Mouse (Mus musculus): ENCODE measurements around the gene Ccdc60.
"Not testable (repeated sequence)": the region's sequence is repeated elsewhere in the genome, so short reads cannot be mapped to it uniquely, and the experiment has no call there.

Gene Ccdc60

DNA sequence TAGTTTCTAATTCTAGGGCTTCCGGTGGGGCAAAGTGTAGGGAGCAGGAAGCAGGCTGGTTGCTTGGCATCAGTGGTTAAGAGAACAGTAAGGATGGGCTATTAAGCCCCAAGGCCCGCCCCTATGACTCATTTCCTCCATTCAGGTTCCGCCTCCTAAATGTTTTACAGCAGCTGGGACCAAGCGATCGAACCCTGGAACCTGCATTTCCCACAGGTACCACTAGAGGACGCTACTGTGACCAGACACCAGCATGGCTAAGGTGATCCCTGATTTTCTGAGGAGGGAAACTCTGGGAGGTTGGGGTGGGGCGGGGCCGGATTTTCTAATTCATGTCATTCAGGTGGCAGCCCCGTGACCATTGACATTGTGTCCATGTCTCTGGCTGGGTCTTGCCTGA, 96.1 kb downstream of the Ccdc60 start:
- DNase-seq (ENCODE audit: low spot score in 2 of 2) = no peak

DNA sequence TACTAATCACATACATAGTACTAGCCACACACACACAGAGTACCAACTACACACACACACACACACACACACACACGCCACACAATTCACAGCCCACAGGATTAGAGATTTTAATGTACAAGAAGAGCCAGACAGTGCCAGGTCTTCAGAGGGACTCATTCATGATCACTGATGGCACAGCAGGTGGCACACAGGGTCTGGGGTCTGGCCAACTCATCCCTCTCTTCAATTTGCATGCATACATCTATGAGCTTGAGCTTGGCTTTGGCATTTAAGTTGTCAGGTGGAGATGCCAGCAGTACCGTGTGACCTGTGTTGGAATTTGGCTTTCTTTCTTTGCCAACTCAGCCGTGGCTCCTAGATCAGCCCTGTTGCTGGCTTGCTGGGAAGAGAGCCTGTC, 97.2 kb downstream of the Ccdc60 start:
- DNase-seq (ENCODE audit: low spot score in 2 of 2) = no peak

DNA sequence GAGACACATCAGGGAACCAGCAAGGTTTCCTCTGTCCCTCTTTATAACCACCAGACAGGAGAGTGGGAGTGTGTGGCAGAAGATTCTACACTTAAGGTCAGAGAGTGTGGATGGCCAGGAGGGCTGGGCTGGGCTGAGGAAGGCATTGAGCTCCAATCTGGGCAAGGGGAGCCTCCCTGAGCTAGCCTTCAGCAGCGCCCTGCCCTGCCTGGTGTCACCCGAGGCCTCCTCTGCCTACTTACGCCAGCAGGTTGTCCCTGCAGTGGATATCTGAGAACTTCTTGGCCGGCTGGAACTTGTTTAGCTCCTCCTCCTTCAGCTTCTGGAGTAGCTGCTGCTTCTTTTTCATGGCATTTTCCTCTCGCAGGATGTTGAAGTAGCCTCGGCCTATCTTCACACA, 99.0 kb downstream of the Ccdc60 start:
- no peak for DNase-seq (ENCODE audit: low spot score in 2 of 2)

DNA sequence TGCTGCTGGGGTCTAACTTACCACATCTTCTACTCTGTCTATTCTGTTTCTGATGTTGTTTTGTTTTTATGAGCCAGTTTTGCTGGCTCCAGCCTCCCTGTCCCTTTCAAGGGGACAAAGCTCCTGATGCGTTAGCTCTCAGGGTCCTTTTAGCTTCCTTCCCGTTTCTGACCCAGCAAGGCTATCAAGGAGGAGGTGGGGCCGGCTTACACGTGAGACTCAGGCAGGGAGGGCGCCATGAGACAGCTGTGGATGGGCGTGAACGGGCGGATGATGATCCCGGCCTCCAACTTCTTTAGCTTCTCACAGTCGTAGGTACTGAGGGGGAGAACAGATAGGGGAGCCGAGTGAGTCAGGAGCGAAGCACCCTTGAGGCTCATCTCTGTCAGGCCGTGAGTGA, 108.2 kb downstream of the Ccdc60 start:
- DNase-seq (ENCODE audit: low spot score in 2 of 2) = no peak

DNA sequence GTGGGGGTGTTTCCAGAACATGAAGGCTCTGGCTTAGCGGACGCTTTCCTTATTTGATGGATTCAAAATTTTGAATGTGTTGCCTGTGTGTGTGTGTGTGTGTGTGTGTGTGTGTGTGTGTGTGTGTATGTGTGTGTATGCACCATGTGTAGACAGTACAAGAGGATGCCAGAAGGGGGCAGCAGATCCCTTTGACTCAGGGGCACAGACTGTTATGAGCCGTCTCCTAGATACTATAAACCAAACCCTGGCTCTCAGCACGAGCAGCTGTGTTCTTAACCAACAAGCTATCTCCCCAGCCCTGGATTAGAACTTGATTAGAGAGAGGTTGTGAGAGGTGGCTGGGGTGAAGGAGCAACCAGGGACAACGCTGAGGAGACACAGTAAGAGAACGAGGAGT, 117.1 kb downstream of the Ccdc60 start:
- DNase-seq (ENCODE audit: low spot score in 2 of 2) = no peak

DNA sequence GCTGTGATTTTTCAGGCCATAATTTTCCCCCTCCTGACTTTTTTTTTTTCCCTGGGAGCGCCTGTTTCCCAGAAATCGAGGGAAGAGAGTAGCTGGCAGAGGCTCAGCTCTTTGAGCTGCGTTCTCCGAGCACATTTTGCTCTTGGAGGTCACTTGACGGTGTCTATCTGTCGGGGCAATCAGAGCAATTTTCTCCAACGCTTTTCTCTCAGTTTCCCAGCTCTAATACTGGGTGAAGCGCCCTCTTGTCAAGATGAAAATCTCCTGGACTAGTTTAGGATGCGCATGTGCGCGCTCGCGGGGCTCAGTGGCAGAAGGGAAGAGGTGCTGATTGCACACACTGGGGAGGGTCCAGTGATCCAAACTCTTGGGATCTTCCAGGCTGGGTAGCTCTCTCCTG, 121.8 kb downstream of the Ccdc60 start:
- no peak for DNase-seq (ENCODE audit: low spot score in 2 of 2)

DNA sequence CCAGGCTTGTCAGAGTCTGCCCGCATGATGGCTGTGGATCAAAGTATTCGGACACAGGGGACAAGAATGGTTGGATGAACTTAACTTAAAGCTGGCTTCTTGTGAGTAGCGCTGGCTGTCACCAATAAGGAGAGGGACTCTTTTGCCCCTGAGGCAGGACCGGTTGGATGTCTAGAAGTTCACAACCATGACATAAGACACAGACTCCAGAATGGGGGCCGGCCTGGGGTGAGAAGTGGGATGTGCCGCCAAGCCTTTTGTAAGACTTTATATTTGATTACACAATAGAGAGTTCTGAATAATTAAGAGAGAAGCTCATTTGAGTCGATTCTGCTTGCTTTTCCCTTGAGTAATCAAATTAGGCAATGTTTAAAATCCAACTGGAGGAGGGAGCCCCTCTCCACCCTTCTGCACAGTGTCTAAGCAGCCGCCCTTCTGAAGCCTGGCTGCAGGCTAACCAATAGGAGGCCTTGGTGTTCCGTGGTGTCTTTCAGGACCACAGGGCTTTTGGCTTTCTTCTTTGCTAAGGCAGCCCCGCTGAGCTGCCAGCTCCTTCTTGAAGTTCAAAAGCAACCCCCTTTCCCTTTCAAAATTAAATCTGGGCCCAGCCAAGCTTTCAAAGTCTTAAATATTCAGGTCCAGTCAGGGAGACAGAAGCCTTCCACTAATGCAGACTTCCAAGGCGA, 123.4 kb downstream of the Ccdc60 start:
- no peak for DNase-seq (ENCODE audit: low spot score in 2 of 2)

DNA sequence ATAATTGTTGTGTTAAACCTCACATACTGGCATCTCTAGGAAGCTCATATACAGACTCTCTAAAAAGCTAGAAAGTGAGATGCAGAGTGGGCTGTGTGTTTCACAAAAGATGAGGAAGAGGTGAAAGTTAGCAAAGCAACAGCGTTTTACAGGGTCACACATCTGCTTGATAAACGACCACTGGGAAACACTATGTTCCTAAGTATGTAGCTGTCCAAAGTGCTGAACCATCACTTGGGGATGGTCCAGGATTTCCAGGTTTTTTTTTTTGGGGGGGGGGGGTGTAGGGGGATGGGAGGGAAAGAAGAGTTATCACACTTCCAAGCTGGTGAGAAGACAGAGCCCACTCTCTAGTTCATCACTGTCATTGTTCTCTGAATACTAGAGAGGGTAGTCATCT, 134.0 kb downstream of the Ccdc60 start:
- DNase-seq (ENCODE audit: low spot score in 2 of 2) = no peak

DNA sequence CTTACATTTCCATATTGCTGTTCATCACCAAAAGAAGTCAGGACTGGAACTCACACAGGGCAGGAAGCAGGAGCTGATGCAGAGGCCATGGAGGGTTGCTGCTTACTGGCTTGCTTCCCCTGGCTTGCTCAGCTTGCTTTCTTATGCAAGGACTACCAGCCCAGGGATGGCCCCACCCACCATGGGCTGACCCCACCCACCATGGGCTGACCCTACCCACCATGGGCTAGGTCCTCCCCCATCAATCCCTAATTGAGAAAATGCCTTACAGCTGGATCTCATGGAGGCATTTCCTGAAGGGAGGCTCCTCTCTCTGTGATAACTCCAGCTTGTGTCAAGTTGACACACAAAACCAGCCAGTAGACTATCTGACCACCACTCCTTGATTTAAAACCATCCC, 142.3 kb downstream of the Ccdc60 start:
- not testable (repeated sequence) for DNase-seq (ENCODE audit: low spot score in 2 of 2)

DNA sequence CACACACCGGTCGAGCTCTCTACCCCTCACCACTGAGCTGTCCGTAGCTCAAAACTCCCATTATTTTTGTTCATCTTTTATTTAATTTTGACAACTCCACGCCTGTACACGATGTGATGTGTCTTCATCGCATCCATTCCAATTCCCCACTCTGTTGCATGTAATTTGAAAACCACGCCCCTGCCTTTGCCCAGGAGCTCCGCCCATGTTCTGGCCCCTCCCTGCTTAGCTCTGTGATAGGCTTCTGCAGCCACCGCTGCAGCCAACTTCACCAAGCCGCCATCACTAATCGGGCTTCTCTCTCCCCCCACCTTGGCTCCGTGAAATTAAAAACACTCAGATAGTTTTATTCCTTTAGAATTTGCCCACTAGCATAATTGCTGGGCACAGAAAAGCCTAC, 144.1 kb downstream of the Ccdc60 start:
- no peak for DNase-seq (ENCODE audit: low spot score in 2 of 2)

DNA sequence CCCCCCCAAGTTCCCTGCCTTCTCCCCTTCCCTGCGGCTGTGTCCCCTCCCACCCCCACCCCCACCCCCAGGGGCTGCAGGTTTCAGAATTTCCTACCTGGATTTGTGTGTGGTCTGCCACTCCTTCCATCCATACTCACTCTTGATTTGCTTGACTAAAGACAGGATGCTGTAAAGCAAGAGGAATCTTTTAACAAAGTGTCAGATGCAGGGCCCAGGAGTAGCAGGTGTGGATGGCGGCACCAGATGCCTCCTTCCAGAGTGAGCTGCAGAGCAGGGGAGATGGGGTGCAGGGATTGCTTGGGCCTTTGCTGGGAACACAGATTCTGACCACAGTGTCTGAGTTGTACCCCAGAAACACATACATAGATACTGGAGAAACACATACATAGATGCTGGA, 148.1 kb downstream of the Ccdc60 start:
- DNase-seq (ENCODE audit: low spot score in 2 of 2) = no peak

DNA sequence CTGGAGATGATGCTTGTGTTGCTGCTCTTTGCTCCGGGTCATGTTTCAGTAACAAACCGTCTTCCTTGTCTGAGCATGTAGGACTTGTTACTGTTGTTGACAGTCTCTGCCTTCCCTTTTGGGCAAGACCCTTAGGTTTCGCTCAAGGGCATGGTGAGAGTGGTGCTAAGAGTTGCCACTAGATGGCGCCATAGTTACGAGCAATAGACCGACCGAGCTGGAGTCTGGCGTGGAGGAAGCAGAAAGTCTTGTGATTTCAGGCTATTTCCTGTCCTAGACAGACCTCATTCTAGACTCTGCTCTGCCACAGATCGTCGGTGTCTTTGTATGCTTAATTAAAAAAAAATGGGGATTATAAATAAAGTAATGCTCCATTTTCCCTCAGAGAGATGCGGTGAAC, 165.4 kb downstream of the Ccdc60 start:
- peak; percentile 40 to 56 for DNase-seq (ENCODE audit: low spot score in 2 of 2)

DNA sequence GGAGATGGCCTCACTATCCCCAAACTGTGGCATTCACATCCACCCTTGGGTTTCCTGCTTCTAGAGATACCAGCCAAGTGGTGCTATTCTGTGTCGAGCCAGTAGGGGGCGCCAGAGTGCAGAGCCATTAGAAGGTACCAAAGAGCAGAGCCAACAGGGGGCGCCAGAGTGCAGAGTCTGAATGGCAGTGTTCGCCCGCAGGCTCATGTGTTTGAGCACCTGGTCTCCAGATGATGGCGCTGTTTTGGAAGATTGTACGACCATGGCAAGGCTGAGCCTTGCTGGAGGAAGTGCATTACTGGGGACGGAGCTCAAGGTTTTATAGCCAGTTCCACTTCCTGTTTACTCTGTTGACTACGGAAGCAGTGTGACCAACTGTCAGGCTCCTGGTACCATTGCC, 172.2 kb downstream of the Ccdc60 start:
- peak; percentile 51 to 58 for DNase-seq (ENCODE audit: low spot score in 2 of 2)

DNA sequence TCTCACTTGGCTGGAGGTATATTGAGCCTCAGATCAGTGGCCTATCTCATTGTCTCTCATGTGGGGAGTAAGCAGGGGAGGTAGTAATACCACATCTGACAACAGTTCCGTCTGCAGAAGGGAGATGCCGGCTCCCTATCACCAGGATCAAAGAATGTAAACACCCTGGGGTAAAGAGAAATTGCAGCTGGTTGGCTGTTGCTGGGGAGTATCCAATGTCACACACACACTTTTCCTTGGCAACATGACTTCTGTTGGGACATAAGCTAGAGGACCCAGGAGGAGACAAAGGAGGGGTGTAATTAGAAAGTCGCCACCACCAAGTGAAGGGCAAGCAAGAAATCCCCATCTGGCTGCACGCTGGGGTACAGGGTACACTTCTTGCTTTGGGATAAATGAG, 172.7 kb downstream of the Ccdc60 start:
- DNase-seq (ENCODE audit: low spot score in 2 of 2) = no peak

DNA sequence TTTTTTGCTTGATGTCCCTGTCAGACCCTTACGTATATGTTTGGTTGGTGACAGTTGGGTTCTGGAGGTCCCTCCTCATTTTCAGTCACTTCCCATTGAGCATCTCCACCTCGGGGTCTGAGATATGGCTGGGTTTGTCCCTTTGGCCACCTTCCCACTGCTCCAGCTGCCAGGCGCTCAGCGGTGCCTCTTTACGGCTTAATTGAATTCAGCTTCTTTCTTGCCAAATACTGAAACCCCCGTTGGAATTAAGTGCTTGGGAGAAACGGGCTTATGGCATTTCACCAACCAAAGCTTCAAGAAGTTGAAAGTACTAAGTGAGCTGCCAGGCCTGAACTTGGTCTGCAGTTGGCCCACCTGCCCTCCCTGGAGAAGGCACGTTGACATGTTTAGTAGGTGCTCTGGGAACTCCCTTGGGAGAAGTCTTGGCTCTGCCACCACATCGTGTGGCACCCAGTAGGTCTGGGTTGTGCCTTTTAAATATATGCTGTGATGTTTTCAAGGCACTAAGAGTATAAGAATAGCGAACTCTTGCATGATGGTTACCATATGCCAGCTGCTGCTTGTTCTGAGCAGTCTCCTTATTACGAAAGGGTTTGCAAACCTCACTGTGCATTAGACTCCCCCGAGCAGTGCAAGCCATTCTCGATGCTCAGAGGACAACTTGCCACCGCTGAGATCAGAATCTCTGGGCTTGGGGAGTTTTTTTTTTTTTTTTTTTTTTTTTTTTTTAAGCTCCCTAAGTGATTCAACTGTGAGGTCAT, 173.5 kb downstream of the Ccdc60 start:
- no peak for DNase-seq (ENCODE audit: low spot score in 2 of 2)

DNA sequence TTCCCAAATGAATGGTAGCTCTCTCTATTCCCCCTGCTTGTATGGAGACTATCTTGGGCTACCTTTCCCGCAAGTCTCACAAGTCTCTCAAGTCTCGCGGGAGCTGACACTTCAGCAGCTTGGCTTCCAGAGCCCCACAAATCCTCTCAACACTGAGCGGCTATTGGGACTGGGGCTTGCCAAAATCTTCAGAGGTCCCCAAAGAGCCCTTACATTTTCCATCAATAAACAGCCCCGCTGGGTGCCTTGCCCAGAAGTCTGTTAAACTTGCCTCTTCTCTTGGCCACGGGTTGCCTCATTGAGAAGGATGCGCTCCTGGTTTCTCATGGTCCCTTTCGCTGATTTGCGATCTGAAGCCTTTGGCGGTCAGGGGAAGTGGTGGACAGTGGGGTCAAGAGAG, 180.1 kb downstream of the Ccdc60 start:
- no peak for DNase-seq (ENCODE audit: low spot score in 2 of 2)

DNA sequence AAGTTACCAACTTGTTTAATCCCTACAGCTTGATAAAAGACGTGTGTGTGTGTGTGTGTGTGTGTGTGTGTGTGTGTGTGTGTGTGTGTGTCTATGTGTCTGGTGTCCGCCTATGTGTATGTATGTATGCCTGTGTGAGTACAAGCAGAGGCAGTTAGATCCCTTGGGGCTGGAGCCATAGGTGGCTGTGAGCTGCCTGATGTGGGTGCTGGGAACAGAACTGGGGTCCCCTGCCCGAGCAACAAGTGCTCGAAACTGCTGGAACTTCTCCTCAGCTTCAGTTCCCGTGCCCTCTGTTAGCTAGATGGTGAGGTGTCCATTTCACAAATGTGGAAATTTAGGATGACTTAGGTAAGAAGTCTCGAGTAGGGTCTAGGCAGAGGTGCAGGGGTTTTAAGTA, 204.6 kb downstream of the Ccdc60 start:
- DNase-seq (ENCODE audit: low spot score in 2 of 2) = no peak

DNA sequence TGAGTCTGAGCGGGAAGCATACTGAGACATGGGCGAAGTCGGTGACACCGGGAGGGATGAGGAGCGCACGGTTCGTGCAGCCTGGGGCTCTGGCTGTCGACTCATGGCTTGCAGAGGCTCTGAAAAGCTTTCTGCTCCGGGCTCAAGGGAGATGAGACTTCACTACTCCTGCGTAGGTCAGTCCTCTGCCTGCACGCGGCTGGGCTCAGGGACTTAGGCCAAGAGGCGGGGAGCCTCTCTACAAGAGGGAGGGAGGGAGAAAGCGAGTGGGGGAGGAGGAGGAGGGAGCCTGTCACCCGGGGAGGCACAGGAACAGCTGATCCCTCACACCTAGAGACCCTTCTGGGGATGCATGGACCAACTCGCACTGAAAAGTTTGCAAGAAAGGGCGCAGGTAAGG, 205.7 kb downstream of the Ccdc60 start, which contains the start of gene Tmem233:
Gene Tmem233, minus strand, starts transcription at position 164 of the 400 bp plus-strand sequence.
- no peak for DNase-seq (ENCODE audit: low spot score in 2 of 2)

DNA sequence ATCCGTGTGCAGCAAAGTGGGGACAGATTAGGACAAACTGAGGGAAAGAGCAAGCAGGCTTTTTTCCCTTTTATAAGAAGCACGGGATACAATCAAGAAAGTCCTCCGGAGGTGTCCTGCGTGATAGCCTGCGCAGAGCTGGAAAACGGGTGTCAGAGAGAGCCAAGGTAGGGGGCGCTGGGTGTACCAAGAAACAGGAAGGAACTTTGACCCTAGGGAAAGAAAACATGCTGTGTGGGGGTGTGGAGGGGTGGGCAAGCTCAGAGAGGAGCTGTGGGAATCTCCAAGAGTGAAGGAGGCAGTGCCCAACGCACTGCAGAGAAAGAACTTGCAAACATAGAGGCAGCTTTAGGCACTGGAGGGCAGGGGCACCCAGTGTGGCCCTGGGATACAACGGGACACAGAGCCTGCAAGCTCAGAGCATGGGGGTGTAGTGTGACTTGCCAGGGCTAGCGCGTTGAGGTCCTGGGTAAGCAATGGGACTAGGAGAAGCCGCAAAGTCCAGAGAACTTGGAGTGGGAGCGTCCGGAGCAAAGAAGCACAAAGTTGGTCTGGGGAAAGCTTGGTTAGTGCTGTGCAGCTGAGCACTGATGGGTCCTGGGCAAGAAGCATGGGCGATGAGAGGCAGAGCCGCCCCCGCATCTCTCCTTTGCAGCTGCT, 206.4 kb downstream of the Ccdc60 start:
- DNase-seq (ENCODE audit: low spot score in 2 of 2) = no peak

DNA sequence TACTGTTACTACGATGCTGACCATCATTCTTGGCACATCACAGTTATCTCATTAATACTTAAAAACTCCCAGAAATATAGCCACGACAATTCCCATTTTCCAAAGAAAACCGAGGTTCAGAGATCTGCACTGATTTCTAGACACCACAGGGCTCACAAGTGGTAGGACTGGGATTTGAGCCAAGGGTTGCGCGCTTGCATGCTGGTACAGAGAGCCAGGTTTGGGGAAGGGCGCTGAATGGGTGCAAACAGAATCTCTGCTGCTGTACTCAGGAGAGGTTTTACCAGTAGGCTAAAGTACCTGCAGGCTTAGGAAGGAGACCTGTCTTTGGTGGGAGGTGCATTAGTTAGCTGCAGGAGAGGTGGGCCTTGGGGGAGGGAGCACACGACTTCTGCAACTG, 207.2 kb downstream of the Ccdc60 start:
- no peak for DNase-seq (ENCODE audit: low spot score in 2 of 2)

DNA sequence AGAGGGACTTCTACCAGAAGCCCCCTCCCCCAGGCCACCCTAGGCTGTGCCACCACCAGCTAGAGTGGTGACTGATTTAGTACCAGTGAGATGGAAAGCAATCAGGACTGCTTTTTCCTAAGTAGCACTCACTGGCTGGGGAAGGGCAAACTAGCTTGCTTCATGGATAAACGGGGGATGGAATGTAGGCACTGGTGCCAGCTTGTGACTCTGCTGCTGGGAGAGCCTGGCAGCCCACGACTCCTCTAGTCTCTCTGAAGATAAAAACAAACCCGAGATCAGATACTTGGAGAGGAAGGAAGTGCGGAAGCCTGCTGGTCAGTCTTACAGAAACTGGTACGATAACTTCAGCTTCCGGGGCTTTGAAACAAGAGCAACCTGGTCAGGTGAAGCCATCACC, 208.0 kb downstream of the Ccdc60 start:
- no peak for DNase-seq (ENCODE audit: low spot score in 2 of 2)
